Mouse (Mus musculus): Measurements from ENCODE around the gene Tes. TPM values are rescaled to one million over a fixed set of nuclear protein-coding genes. Genes with fewer than 3 reads are reported as not detected.
"Not testable (repeated sequence)": the region's sequence is repeated elsewhere in the genome, so short reads cannot be mapped to it uniquely, and the experiment has no call there.

Tes gene
- polyA plus RNA-seq, 1 experiment from 2014 or later: 68.3 TPM

GRCm38 (mm10) chr6:17059501-17059900 lies 5.4 kb upstream of the Tes start:
- 31% methylated on average over 2 of the region's 2 CpGs for WGBS

GRCm38 (mm10) chr6:17060154-17060553 lies 4.8 kb upstream of the Tes start:
- no peak for ATAC-seq (ENCODE audit: borderline replicate concordance, extremely low read depth, low FRiP score, low TSS enrichment)
- Histone ChIP-seq H3K27ac (no peak overlapping the region), H3K9ac (no peak overlapping the region), H3K9me3 (no peaks in the 10 kb centered on the region), H3K36me3 (no peaks in the 10 kb centered on the region), H3K4me2 (no peak overlapping the region), H3K4me1 (peaks cover 6% of the 10 kb centered on the region; the same call in 1 of the 2 replicates), H3K27me3 (no peaks in the 10 kb centered on the region), H3K4me3 (no peak overlapping the region)
- WGBS: 63% methylated on average over 2 of the region's 2 CpGs

More at GRCm38 (mm10) chr6:17059501-17059900, 5.4 kb upstream of the Tes start:
- no peak for ATAC-seq (ENCODE audit: borderline replicate concordance, extremely low read depth, low FRiP score, low TSS enrichment)
- Histone ChIP-seq H3K4me1 (peaks cover 6% of the 10 kb centered on the region; the same call in 1 of the 2 replicates), H3K27me3 (no peaks in the 10 kb centered on the region), H3K9me3 (no peaks in the 10 kb centered on the region), H3K36me3 (no peaks in the 10 kb centered on the region), H3K9ac (no peak overlapping the region), H3K27ac (no peak overlapping the region), H3K4me2 (no peak overlapping the region), H3K4me3 (no peak overlapping the region)

- H3K9ac ChIP-seq; H3K27ac ChIP-seq; H3K9me3 ChIP-seq; H3K36me3 ChIP-seq; ATAC-seq (ENCODE audit: borderline replicate concordance, extremely low read depth, low FRiP score, low TSS enrichment); H3K27me3 ChIP-seq; H3K4me1 ChIP-seq; H3K4me2 ChIP-seq; H3K4me3 ChIP-seq: not testable (repeated sequence)
- 66% methylated on average over 4 of the region's 4 CpGs for WGBS
These were observed 3.1 kb upstream of the Tes start for GRCm38 (mm10) chr6:17061826-17062225.

GRCm38 (mm10) chr6:17062366-17062765 lies 2.6 kb upstream of the Tes start:
- no peak overlapping the region for H3K4me2 ChIP-seq
- no peaks in the 10 kb centered on the region for H3K36me3 ChIP-seq
- no peaks in the 10 kb centered on the region for H3K27me3 ChIP-seq
- no peaks in the 10 kb centered on the region for H3K9me3 ChIP-seq
- H3K27ac ChIP-seq: no peak overlapping the region
- 61% methylated on average over 6 of the region's 6 CpGs for WGBS
- H3K4me3 ChIP-seq: no peak overlapping the region
- no peak for ATAC-seq (ENCODE audit: borderline replicate concordance, extremely low read depth, low FRiP score, low TSS enrichment)
- no peak overlapping the region for H3K9ac ChIP-seq
- H3K4me1 ChIP-seq: peaks cover 7% of the 10 kb centered on the region; the same call in 1 of the 2 replicates

DNA sequence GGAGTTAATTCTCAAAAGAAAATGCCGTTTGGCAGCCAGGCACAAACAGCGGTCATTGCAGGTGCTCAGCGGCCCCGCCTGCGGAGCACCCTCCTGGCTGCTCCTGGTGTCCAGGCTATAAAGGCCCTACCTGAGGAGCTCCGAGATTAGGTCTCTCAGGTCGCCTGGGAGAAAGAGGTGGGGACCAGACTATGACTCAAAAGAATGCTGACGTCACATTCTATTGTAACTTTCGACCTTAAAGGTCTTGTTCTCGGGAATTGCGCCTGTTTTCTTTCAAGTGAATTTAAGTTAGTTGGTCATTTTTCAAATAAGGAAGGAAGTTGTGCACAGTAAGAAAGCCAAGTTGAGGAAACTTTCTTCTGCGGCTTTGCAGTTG lies 831 bp downstream of the Tes start:
- 0 out of 2 replicates have a peak, but pooled peaks have one; percentile 10 for ATAC-seq (ENCODE audit: borderline replicate concordance, extremely low read depth, low FRiP score, low TSS enrichment)
- under 1% methylated on average over 12 of the region's 12 CpGs for WGBS
- H3K9me3 ChIP-seq: no peaks in the 10 kb centered on the region
- peak overlapping the region; percentile 63 for H3K27ac ChIP-seq
- H3K27me3 ChIP-seq: no peaks in the 10 kb centered on the region
- peak overlapping the region; percentile 79 for H3K4me2 ChIP-seq
- H3K4me3 ChIP-seq: peak overlapping the region; percentile 66
- H3K4me1 ChIP-seq: peaks cover 7% of the 10 kb centered on the region; the same call in 1 of the 2 replicates
- peak overlapping the region; percentile 78 for H3K9ac ChIP-seq
- H3K36me3 ChIP-seq: no peaks in the 10 kb centered on the region

DNA sequence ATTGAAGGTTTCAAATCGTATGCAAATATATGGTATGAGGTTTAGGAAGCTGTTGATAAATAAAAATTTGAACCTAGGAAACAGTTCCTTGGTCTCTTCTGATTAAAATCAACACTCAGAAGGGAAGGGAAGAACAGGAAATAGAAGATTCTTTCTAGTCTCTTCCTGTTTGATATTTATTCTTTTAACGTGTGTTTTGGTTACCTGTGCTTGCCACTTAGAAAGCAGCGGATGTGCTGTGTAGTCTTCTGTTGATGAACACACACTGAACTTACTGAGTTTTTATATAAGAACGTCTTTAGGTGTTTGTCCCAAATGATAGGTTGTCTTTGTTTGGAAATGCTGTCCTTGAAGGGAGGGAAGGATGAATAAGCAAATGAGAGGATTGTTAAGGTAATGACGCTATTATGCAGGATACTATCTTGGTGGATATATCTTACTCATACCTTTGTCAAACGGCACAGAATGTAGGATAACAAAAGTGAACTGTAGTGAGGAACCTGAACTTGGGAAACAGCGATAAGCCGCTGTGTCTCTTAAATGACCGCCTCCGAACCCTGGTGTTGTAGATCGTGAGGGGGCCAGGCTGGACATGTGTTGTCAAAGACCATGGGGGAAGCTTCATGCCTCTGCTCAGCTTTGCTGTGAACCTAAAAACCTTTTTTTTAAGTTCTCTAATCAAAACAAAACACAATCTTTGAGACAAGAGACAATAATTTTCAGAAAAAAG lies 1.4 kb downstream of the Tes start:
- no peak for ATAC-seq (ENCODE audit: borderline replicate concordance, extremely low read depth, low FRiP score, low TSS enrichment)
- WGBS: 38% methylated on average over 11 of the region's 11 CpGs
- Histone ChIP-seq H3K4me2 (peak overlapping the region; percentile 79), H3K27me3 (no peaks in the 10 kb centered on the region), H3K4me3 (peak overlapping the region; percentile 66), H3K27ac (no peak overlapping the region), H3K4me1 (peaks cover 7% of the 10 kb centered on the region; the same call in 1 of the 2 replicates), H3K36me3 (no peaks in the 10 kb centered on the region), H3K9me3 (no peaks in the 10 kb centered on the region), H3K9ac (peak overlapping the region; percentile 78; the same call in 1 of the 2 replicates)

DNA sequence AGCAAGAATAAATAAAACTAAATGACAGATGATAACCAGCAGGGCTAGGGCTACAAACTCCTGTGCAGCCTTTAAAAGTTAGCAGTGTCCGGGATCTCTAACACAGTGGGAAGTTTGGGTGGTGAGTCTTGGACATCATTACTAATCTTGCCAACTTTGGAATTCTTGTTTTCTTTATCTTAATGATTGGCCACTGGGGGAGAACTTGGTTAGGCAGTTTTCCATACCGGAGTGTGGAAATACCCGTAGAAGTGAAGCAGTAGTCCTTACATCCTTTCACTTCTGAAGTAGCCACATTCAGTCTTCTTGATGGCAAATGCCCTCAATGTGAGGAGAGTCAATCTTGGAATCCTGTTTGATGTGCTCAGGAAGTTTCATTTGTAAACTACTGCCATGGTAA lies 7.0 kb downstream of the Tes start:
- no peak overlapping the region for H3K9ac ChIP-seq
- H3K4me1 ChIP-seq: peaks cover 5% of the 10 kb centered on the region
- ATAC-seq (ENCODE audit: borderline replicate concordance, extremely low read depth, low FRiP score, low TSS enrichment): no peak
- H3K4me3 ChIP-seq: no peak overlapping the region
- no peaks in the 10 kb centered on the region for H3K36me3 ChIP-seq
- H3K27me3 ChIP-seq: no peaks in the 10 kb centered on the region
- no peak overlapping the region for H3K27ac ChIP-seq
- WGBS: 84% methylated on average over 3 of the region's 3 CpGs
- no peaks in the 10 kb centered on the region for H3K9me3 ChIP-seq
- no peak overlapping the region for H3K4me2 ChIP-seq

- peaks cover 5% of the 10 kb centered on the region for H3K4me1 ChIP-seq
- no peak overlapping the region for H3K4me2 ChIP-seq
- 57% methylated on average over 5 of the region's 5 CpGs for WGBS
- no peaks in the 10 kb centered on the region for H3K27me3 ChIP-seq
- H3K9me3 ChIP-seq: no peaks in the 10 kb centered on the region
- H3K4me3 ChIP-seq: no peak overlapping the region
- no peaks in the 10 kb centered on the region for H3K36me3 ChIP-seq
- H3K9ac ChIP-seq: no peak overlapping the region
- H3K27ac ChIP-seq: no peak overlapping the region; the same call in 1 of the 2 replicates
- no peak for ATAC-seq (ENCODE audit: borderline replicate concordance, extremely low read depth, low FRiP score, low TSS enrichment)
These were observed 7.4 kb downstream of the Tes start for GRCm38 (mm10) chr6:17072338-17072737.

- ATAC-seq (ENCODE audit: borderline replicate concordance, extremely low read depth, low FRiP score, low TSS enrichment): no peak
- no peak overlapping the region for H3K4me3 ChIP-seq
- H3K9ac ChIP-seq: no peak overlapping the region
- no peak overlapping the region; the same call in 1 of the 2 replicates for H3K27ac ChIP-seq
- H3K36me3 ChIP-seq: no peaks in the 10 kb centered on the region
- no peaks in the 10 kb centered on the region for H3K9me3 ChIP-seq
- no peak overlapping the region for H3K4me2 ChIP-seq
- WGBS: 74% methylated on average over 7 of the region's 7 CpGs
- H3K27me3 ChIP-seq: no peaks in the 10 kb centered on the region
- H3K4me1 ChIP-seq: peaks cover 5% of the 10 kb centered on the region
These were observed 8.0 kb downstream of the Tes start for GRCm38 (mm10) chr6:17072763-17073484.

DNA sequence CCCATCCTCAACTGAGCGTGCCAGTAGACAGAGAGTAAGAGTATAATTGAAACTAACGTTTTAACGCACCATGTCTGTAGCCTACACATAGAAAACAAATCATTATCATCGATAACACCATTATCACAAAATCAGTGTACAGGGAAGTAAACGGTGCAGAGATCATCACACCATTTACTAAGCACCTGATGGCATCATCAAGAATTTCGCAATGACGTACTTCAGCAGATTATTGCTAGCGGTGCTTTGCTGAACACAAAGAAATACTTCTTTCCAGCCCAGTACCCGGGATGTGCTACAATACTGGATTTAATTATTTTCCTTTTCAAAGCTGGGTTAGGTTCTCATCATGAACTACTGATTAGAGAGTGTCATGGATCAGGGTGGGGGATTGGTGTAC lies 12.3 kb downstream of the Tes start:
- H3K27ac ChIP-seq: no peak overlapping the region

GRCm38 (mm10) chr6:17077720-17078119 lies 12.8 kb downstream of the Tes start:
- Histone ChIP-seq H3K36me3 (no peaks in the 10 kb centered on the region), H3K9me3 (no peaks in the 10 kb centered on the region), H3K9ac (no peak overlapping the region), H3K4me2 (no peak overlapping the region), H3K4me3 (no peak overlapping the region), H3K27me3 (no peaks in the 10 kb centered on the region), H3K4me1 (peaks cover 7% of the 10 kb centered on the region), H3K27ac (no peak overlapping the region)
- ATAC-seq (ENCODE audit: borderline replicate concordance, extremely low read depth, low FRiP score, low TSS enrichment): no peak
- 29% methylated on average over 3 of the region's 3 CpGs for WGBS

More for the DNA sequence above, 12.3 kb downstream of the Tes start:
- Histone ChIP-seq H3K27me3 (no peaks in the 10 kb centered on the region), H3K9ac (no peak overlapping the region), H3K4me1 (peaks cover 11% of the 10 kb centered on the region), H3K4me3 (no peak overlapping the region), H3K9me3 (no peaks in the 10 kb centered on the region), H3K4me2 (no peak overlapping the region), H3K36me3 (no peaks in the 10 kb centered on the region)
- no peak for ATAC-seq (ENCODE audit: borderline replicate concordance, extremely low read depth, low FRiP score, low TSS enrichment)
- WGBS: 79% methylated on average over 9 of the region's 9 CpGs

GRCm38 (mm10) chr6:17079304-17079703 lies 14.4 kb downstream of the Tes start:
- H3K4me2 ChIP-seq: no peak overlapping the region

More at GRCm38 (mm10) chr6:17079304-17079703, 14.4 kb downstream of the Tes start:
- Histone ChIP-seq H3K9me3 (no peaks in the 10 kb centered on the region), H3K9ac (no peak overlapping the region), H3K27ac (no peak overlapping the region), H3K4me3 (no peak overlapping the region), H3K36me3 (no peaks in the 10 kb centered on the region), H3K27me3 (no peaks in the 10 kb centered on the region), H3K4me1 (peaks cover 6% of the 10 kb centered on the region)
- ATAC-seq (ENCODE audit: borderline replicate concordance, extremely low read depth, low FRiP score, low TSS enrichment): no peak
- 56% methylated on average over 5 of the region's 5 CpGs for WGBS
